Mouse (Mus musculus) embryo, embryonic 10 days (tissue): ENCODE measurements around the gene Acer1.

Experiments
- DNase-seq: peaks from one replicate; pipeline ENCODE4 v3.0.0-alpha.2; 2015; ENCODE audit warnings: low spot score

The Acer1 gene

DNA sequence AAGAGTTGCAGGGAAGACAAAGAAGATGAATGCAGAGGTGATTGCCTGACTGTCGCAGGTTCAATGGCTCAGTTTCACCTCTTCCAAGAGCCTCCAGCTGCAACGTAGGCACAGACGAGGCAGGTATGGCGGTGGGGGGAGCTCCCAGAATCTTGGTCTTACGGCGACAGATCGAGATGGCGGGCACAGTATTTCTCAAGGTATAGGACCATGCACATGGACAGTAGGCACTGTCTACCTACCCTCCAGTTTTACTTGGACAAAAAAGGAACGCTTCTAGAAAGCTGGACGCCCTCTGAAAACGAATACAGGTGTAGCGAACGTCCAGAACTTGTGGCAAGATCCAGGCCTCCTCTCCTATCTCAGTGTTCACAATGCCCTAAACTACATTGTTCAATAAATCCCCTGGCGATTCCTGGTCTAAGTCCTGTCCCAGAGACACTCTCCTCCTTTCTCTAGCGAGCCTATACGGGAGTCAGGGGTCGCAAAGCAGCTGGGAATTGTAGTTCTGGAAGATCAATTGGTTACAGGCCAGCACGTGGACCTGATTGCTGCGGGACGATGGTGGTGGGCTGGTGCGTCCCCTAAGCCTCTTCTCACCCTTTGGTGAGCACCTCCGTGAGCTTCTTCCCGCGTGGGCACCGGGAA is 7.7 kb upstream of the Acer1 start:
- peak; percentile 94 for DNase-seq

- DNase-seq, result no peak
These were observed 7.0 kb upstream of the Acer1 start for GRCm38 (mm10) chr17:56988921-56989430.

DNA sequence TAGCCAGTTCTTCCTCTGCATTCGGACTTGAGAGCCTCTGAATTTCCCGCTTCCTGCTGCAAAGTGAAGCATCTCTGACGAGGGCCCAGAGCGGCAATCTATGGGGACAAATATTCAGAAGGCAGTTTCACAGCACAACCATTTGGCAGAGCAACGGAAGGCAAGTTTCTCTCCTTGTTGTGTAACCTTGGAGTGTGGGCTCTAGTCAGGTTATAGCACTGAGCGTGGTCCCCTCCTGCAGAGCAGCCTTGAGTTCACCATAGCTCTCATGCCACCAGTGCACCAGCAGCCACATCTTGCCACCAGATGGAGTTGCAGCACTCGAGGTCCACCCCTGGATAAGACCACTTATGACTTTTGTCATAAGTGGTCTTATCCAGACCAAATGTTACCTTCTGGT is 6.5 kb upstream of the Acer1 start:
- DNase-seq, result no peak

DNA sequence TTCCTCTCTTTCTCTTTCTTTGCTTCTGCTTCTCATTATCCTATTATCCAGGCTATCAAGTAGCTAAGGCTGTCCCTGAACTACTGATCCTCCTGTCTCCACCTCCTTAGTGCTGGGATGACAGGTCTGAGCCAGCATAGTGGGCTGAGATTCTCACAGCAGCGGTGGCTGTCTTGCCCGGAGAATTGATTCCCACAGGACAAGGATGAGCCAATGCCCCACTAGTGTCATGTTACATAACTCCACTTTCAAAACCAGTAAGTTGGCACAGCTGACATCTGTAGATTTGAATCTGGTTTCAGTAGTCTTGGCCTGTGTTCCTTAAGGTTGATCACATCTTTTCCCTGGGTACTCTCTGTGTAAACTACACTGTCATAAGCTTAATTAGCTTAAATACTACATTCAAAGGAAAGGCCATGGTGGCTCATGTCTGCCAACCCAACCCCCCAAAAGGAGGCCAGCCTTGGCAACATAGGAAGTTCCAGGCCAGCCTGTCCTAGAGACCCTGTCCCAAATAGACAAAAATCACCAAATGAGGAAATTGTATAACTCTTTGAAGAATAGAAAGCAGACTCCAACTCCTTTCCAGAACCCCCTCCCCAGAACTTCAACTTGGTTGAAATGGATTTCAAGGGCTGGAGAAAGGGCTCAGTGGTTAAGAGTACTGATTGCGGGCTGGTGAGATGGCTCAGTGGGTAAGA is 4.3 kb upstream of the Acer1 start:
- no peak for DNase-seq

GRCm38 (mm10) chr17:56985656-56986055 is 3.7 kb upstream of the Acer1 start:
- DNase-seq, result no peak

DNA sequence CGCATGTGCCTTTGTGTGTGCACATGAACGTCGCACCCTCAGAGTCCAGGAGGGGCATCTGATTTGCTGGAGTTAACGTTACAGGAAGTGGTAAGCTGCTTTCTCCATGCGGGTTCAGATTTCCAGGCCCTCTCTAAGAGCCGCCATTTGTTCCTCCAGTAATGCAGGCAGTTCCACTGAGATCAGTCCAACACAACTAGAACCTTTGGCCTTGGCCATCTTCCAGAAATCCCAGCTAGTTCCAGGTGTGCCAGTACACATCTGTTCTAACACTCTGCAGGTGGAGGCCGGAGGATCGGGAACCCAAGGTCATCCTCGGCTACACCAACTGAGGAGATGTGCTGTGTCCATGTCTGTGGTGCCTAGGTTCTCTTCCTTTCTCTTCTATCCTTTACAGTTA is 3.0 kb upstream of the Acer1 start:
- DNase-seq, result no peak

- no peak for DNase-seq
These were observed 877 bp downstream of the Acer1 start for GRCm38 (mm10) chr17:56981049-56981448.

DNA sequence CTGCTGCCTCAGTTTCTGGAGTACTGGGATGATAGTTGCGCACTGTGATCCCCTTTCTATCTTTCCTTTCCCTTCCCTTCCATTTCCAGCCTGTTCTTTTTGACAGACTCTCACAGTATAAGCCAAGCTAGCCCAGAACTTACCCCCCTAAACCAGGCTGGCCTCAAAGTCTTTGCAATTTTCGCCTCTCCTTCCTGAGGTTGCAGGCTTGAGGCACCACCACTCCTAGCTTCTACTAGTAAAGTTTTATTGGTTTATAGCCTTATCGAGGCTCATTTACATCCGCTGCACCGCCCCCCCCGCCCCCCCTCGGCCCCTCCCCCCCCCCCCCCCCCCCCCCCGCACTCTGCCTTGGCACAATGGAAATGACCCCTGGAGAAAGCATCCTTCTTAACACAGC is 2.4 kb downstream of the Acer1 start:
- DNase-seq, result no peak

DNA sequence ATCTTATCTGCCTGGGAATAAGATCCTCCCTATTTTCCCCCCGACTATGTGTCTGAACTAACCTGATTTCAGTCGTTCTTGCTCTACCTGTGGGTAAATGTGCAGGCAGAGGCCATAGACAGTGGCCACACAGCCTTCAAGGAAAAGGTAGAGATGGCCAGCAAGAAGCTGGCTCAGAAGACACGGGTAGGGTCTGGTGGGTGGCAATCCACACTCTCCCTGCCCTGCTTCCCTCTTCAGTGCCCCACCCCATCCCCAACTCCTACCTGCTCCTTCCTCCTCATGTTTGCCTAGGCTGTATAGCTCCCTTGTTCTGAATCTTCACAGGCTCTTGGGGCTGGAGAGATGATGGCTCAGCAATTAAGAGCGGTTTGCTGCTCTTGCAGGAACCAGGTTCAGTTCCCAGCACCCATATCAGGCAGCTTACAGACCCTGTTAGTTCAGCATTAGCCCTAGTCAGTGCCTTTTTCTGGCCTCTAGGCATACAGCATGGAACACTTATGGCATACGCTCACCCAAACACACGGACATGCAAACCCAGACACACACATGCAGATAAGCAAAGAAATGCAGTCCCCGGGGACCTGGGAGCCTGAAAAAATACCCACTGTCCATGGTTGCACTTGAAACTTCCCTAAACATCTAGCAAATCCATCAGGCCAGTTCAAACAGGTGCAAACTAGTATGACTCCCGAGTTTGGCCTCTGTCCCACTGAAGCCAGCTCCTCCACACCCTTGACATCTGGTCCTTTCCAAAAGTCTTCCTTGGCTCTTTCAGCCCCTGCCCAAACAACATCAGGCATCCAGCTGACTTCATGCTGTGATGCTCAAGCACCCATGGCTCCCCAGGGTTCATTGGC is 5.2 kb downstream of the Acer1 start:
- DNase-seq, result no peak

DNA sequence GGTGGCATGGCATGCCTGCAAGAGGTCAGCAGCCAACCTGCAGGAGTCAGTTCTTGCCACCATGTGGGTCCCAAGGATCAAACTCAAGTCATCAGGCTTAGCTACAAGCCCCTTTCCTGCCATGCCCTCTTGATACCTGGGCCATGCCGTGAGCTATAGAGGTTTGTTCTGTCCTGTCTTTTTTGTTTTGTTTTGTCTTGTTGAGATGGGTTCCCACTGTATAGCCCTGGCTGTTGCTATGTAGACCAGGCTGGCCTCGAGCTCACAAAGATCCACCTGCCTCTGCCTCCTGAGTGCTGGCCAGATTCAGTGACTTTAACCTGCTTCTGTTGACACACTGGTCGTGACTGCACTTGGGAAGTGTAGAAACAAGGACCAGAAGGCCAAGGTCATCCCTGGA is 6.5 kb downstream of the Acer1 start:
- DNase-seq, result no peak

GRCm38 (mm10) chr17:56974708-56975240 is 7.2 kb downstream of the Acer1 start:
- no peak for DNase-seq

DNA sequence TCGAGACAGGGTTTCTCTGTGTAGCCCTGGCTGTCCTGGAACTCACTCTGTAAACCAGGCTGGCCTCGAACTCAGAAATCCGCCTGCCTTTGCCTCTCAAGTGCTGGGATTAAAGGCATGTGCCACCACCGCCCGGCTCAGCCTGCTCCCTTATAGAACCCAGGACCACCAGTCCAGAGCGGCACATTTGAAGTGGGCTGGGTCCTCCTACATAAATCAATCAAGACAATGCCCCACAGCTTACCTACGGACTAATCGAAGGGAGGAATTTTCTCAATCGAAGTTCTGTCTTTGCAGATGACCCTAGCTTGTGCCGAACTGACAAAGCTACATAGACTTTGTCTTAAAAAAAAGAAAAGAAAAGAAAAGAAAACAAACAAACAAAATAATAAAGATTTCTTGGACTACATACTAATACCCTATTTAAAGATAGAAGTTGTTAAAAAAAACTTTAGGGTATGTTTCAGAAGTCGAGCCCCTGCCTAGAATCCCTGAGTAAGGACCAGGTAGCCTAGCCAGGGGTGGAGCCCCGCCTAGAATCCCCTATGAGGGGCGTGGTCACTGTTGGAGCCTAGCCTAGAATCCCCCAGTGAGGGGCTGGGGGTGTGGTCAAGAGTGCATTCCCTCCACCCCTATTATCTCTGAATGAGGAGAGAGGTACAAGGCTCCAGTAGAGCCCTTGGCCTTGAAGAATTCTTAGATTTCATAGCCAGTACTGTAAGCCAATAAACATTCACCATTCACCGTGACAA is 7.8 kb downstream of the Acer1 start:
- DNase-seq, result no peak

GRCm38 (mm10) chr17:56970081-56970480 is 11.8 kb downstream of the Acer1 start:
- no peak for DNase-seq

- no peak for DNase-seq
These were observed 12.6 kb downstream of the Acer1 start for GRCm38 (mm10) chr17:56969321-56969720.

DNA sequence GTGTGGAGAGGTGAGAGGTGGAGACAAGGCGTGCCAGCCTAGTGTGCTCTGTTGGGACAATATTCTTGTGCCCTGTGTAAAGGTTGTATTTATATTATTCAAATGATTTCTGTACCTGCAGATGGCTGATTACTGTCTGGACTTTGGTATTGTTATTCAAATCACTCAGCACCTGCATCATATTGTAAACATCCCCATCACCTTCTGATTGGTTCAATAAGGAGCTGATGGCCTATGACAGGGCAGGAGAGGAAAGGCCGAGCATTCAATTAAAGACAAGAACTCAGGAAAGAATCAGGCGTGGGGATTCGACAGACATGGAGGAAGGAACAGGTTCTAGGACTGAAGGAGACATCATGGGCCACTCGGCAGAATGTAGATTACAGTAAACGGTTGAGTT is 18.3 kb downstream of the Acer1 start:
- no peak for DNase-seq

GRCm38 (mm10) chr17:56962642-56963405 is 19.1 kb downstream of the Acer1 start:
- no peak for DNase-seq

DNA sequence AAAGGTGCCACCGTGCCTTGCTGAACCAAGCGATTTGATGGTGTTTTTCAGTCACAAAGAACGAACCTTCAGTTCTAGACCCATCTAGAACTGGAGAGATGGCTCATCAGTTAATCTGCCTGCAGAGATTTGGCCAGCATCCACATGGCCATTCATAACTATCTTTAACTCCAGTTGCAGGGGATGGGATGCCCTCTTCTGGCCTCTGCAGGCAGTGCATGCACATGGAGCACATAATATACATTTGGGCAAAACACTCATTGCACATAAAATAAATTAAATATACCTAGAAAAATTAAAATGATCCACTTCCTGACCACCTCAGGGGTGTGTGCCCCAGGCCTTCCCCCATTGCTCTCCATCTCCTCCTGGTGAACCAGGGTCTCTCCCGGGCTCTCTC is 20.0 kb downstream of the Acer1 start:
- no peak for DNase-seq

DNA sequence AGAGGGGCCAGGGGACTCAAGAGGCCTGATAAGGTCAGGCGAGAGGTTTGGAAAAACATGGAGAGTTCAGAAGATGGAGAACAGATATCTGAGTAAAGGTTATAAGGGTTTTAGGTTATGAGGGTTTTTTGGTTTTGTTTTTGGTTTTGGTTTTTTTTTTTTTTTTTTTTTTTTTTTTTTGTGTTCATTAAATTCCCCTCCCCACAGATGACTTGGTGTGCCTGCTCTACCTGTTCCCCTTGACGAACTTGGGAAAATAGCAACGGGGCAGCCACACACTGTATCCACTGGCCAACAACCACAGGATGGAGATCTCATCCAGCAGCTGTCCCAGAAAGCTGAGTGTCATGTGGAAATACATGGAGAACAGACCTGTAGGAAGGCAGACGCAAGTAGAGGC is 23.3 kb downstream of the Acer1 start:
- DNase-seq, result no peak

DNA sequence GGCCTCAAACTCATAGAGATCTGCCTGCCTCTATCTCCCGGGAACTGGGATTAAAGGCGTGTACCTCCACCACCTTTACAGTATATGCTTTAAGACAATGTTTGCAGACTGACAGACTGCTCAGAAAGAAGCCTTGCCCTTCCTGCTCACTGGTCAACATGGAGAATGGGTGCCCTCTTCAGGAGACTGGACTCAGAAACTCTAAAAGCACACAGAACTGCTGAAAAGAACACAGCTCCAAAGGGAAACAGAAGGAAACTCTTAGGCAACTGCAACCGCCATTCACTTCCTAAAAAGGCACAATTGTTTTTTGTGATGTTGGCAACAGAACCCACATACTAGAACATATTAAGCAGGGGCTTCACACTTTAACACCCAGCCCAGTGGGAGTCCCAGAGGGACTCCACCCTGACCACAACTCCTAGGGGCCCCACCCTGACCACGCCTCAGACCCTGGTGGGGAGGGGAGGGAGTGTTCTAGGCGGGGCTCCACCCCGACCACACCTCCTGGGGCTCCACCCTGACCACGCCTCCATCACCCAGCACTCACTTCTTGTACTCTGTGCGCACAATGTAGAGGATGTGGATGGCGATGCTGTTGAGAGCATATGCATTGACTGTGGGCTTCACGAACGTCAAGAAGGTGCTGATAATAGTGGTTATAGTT is 24.0 kb downstream of the Acer1 start:
- DNase-seq, result peak; percentile 21

DNA sequence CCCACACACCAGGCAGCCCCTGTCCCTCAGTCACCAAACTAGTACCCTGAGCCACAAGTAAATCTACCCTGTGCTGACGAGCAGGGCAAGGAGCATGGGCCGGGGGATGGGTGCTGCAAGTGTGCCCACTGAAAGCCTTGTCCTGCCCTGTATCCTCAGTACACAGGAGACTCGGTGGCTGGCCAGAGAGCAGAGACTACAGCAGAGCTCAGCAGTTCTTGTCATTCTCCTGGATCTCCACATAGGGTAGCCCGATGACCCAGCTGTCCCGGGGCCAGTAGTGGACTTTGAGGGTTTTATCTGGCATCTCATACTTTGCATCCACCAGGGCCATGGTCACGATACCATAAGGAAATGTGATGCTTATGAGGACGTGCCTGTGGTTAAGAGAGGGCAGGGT is 27.1 kb downstream of the Acer1 start:
- no peak for DNase-seq

- no peak for DNase-seq
These were observed 29.3 kb downstream of the Acer1 start for GRCm38 (mm10) chr17:56952639-56953038.
